Mouse (Mus musculus): ENCODE results near the gene Gm17584. TPM values are rescaled to one million over a fixed set of nuclear protein-coding genes. Genes with fewer than 3 reads are reported as not detected.
"Not testable (repeated sequence)": the region's sequence is repeated elsewhere in the genome, so short reads cannot be mapped to it uniquely, and the experiment has no call there.

Gm17584 gene
- total RNA-seq (2021): not detected

- intact Hi-C loops (cut with DNase I): not testable (repeated sequence)
Observed at GRCm38 (mm10) chrX:124500263-124500662, at the start of gene Gm17584. Gene Gm17584 (plus strand): TSS chrX:124500563.

More at GRCm38 (mm10) chrX:124500263-124500662, at the start of gene Gm17584:
- DNase-seq: not testable (repeated sequence)

Other genes starting within 250 kb of the Gm17584 start
- gene Gm17469, start 129.3 kb downstream of the Gm17584 start, total RNA-seq (2021): not detected